Mouse (Mus musculus): ENCODE results near the gene Casp2. TPM values are rescaled to one million over a fixed set of nuclear protein-coding genes. Genes with fewer than 3 reads are reported as not detected.

Casp2 gene
- polyA plus RNA-seq (2014; fragmentation: Nextera tagmentation; extraction: Ambion mirVana) = 30.5 and 30.8 TPM in 2 replicates

- Histone ChIP-seq H3K27me3 (ENCODE audit: control insufficient read depth, insufficient read depth, low read length) (no peaks in the 10 kb centered on the region), H3K27ac (replicated peaks in 1 of 2; ENCODE audit: control insufficient read depth in 1 of 2, insufficient read depth in 1 of 2, low read depth in 2 of 2, low read length in 2 of 2) (peak within 1 kb of the TSS; percentile 76 to 92), H3K9me3 (ENCODE audit: control insufficient read depth, low read length) (no peaks in the 10 kb centered on the region), H3K36me3 (ENCODE audit: control insufficient read depth, insufficient read depth, low read length) (peaks cover 28% of the 10 kb centered on the region), H3K4me3 (ENCODE audit: control insufficient read depth in 1 of 2, insufficient read depth in 1 of 2, low read depth in 1 of 2, low read length in 2 of 2) (peak within 1 kb of the TSS; percentile 61 to 99), H3K4me2 (ENCODE audit: low read length) (peak within 1 kb of the TSS; percentile 77), H3K9ac (ENCODE audit: low read length) (peak within 1 kb of the TSS; percentile 89), H3K4me1 (ENCODE audit: control insufficient read depth in 2 of 2, insufficient read depth in 2 of 2, low read length in 2 of 2) (peaks cover 0 to 13% of the 10 kb centered on the region in 2 experiments; a peak in 3 of 4 replicates)
- ATAC-seq (ENCODE audit: insufficient number of reproducible peaks, insufficient read depth, low FRiP score, low read depth) = peak; percentile 100
- 0% methylated on average over 44 of the region's 51 CpGs for WGBS
These were observed at the start of gene Casp2 for GRCm38 (mm10) chr6:42264626-42265312. TSS of gene Casp2 (plus strand) at chr6:42264985.

GRCm38 (mm10) chr6:42215028-42215427 is 49.8 kb upstream of the Casp2 start, which contains the start of gene Tas2r144:
TSS of gene Tas2r144 (plus strand) at chr6:42215328.
- Histone ChIP-seq H3K36me3 (ENCODE audit: control insufficient read depth, insufficient read depth, low read length) (no peaks in the 10 kb centered on the region), H3K9ac (ENCODE audit: low read length) (no peak within 1 kb of the TSS)
- WGBS = 78% methylated on average over 2 of the region's 2 CpGs

GRCm38 (mm10) chr6:42222286-42222685 is 42.5 kb upstream of the Casp2 start:
- H3K4me3 ChIP-seq (ENCODE audit: control insufficient read depth in 1 of 2, insufficient read depth in 1 of 2, low read depth in 1 of 2, low read length in 2 of 2) = no peak overlapping the region
- no peak for ATAC-seq (ENCODE audit: insufficient number of reproducible peaks, insufficient read depth, low FRiP score, low read depth)
- H3K27ac ChIP-seq (replicated peaks in 1 of 2; ENCODE audit: control insufficient read depth in 1 of 2, insufficient read depth in 1 of 2, low read depth in 2 of 2, low read length in 2 of 2) = no peak overlapping the region
- WGBS = 67% methylated on average over 3 of the region's 3 CpGs
- no peaks in the 10 kb centered on the region for H3K36me3 ChIP-seq (ENCODE audit: control insufficient read depth, insufficient read depth, low read length)
- no peak overlapping the region for H3K9ac ChIP-seq (ENCODE audit: low read length)
- no peaks in the 10 kb centered on the region for H3K4me1 ChIP-seq (ENCODE audit: control insufficient read depth in 2 of 2, insufficient read depth in 2 of 2, low read length in 2 of 2)
- no peaks in the 10 kb centered on the region for H3K27me3 ChIP-seq (ENCODE audit: control insufficient read depth, insufficient read depth, low read length)
- H3K9me3 ChIP-seq (ENCODE audit: control insufficient read depth, low read length) = no peaks in the 10 kb centered on the region
- H3K4me2 ChIP-seq (ENCODE audit: low read length) = no peak overlapping the region

More at GRCm38 (mm10) chr6:42215028-42215427, 49.8 kb upstream of the Casp2 start, which contains the start of gene Tas2r144:
- Histone ChIP-seq H3K4me3 (ENCODE audit: control insufficient read depth in 1 of 2, insufficient read depth in 1 of 2, low read depth in 1 of 2, low read length in 2 of 2) (no peak within 1 kb of the TSS), H3K27me3 (ENCODE audit: control insufficient read depth, insufficient read depth, low read length) (no peaks in the 10 kb centered on the region), H3K4me2 (ENCODE audit: low read length) (no peak within 1 kb of the TSS), H3K4me1 (ENCODE audit: control insufficient read depth in 2 of 2, insufficient read depth in 2 of 2, low read length in 2 of 2) (no peaks in the 10 kb centered on the region), H3K9me3 (ENCODE audit: control insufficient read depth, low read length) (no peaks in the 10 kb centered on the region), H3K27ac (replicated peaks in 1 of 2; ENCODE audit: control insufficient read depth in 1 of 2, insufficient read depth in 1 of 2, low read depth in 2 of 2, low read length in 2 of 2) (no peak within 1 kb of the TSS)
- no peak for ATAC-seq (ENCODE audit: insufficient number of reproducible peaks, insufficient read depth, low FRiP score, low read depth)

GRCm38 (mm10) chr6:42225046-42225445 is 39.7 kb upstream of the Casp2 start:
- H3K4me3 ChIP-seq (ENCODE audit: control insufficient read depth in 1 of 2, insufficient read depth in 1 of 2, low read depth in 1 of 2, low read length in 2 of 2) = no peak overlapping the region
- H3K9ac ChIP-seq (ENCODE audit: low read length) = no peak overlapping the region
- ATAC-seq (ENCODE audit: insufficient number of reproducible peaks, insufficient read depth, low FRiP score, low read depth) = no peak
- H3K4me1 ChIP-seq (ENCODE audit: control insufficient read depth in 2 of 2, insufficient read depth in 2 of 2, low read length in 2 of 2) = no peaks in the 10 kb centered on the region
- no peaks in the 10 kb centered on the region for H3K27me3 ChIP-seq (ENCODE audit: control insufficient read depth, insufficient read depth, low read length)
- H3K27ac ChIP-seq (replicated peaks in 1 of 2; ENCODE audit: control insufficient read depth in 1 of 2, insufficient read depth in 1 of 2, low read depth in 2 of 2, low read length in 2 of 2) = no peak overlapping the region
- 59% methylated on average over 4 of the region's 4 CpGs for WGBS
- H3K4me2 ChIP-seq (ENCODE audit: low read length) = no peak overlapping the region
- H3K9me3 ChIP-seq (ENCODE audit: control insufficient read depth, low read length) = no peaks in the 10 kb centered on the region
- H3K36me3 ChIP-seq (ENCODE audit: control insufficient read depth, insufficient read depth, low read length) = no peaks in the 10 kb centered on the region

GRCm38 (mm10) chr6:42227240-42228101 is 37.3 kb upstream of the Casp2 start:
- H3K9me3 ChIP-seq (ENCODE audit: control insufficient read depth, low read length) = no peaks in the 10 kb centered on the region
- no peaks in the 10 kb centered on the region for H3K4me1 ChIP-seq (ENCODE audit: control insufficient read depth in 2 of 2, insufficient read depth in 2 of 2, low read length in 2 of 2)
- H3K4me2 ChIP-seq (ENCODE audit: low read length) = no peak overlapping the region
- no peaks in the 10 kb centered on the region for H3K27me3 ChIP-seq (ENCODE audit: control insufficient read depth, insufficient read depth, low read length)
- no peak for ATAC-seq (ENCODE audit: insufficient number of reproducible peaks, insufficient read depth, low FRiP score, low read depth)
- no peak overlapping the region for H3K27ac ChIP-seq (replicated peaks in 1 of 2; ENCODE audit: control insufficient read depth in 1 of 2, insufficient read depth in 1 of 2, low read depth in 2 of 2, low read length in 2 of 2)
- 30% methylated on average over 17 of the region's 17 CpGs for WGBS
- no peak overlapping the region for H3K9ac ChIP-seq (ENCODE audit: low read length)
- no peaks in the 10 kb centered on the region for H3K36me3 ChIP-seq (ENCODE audit: control insufficient read depth, insufficient read depth, low read length)
- H3K4me3 ChIP-seq (ENCODE audit: control insufficient read depth in 1 of 2, insufficient read depth in 1 of 2, low read depth in 1 of 2, low read length in 2 of 2) = no peak overlapping the region

- no peaks in the 10 kb centered on the region for H3K4me1 ChIP-seq (ENCODE audit: control insufficient read depth in 2 of 2, insufficient read depth in 2 of 2, low read length in 2 of 2)
- WGBS = 52% methylated on average over 4 of the region's 4 CpGs
- no peaks in the 10 kb centered on the region for H3K27me3 ChIP-seq (ENCODE audit: control insufficient read depth, insufficient read depth, low read length)
- H3K9me3 ChIP-seq (ENCODE audit: control insufficient read depth, low read length) = no peaks in the 10 kb centered on the region
- no peak overlapping the region for H3K4me2 ChIP-seq (ENCODE audit: low read length)
- no peak overlapping the region for H3K27ac ChIP-seq (replicated peaks in 1 of 2; ENCODE audit: control insufficient read depth in 1 of 2, insufficient read depth in 1 of 2, low read depth in 2 of 2, low read length in 2 of 2)
- H3K4me3 ChIP-seq (ENCODE audit: control insufficient read depth in 1 of 2, insufficient read depth in 1 of 2, low read depth in 1 of 2, low read length in 2 of 2) = no peak overlapping the region
- no peak for ATAC-seq (ENCODE audit: insufficient number of reproducible peaks, insufficient read depth, low FRiP score, low read depth)
- no peaks in the 10 kb centered on the region for H3K36me3 ChIP-seq (ENCODE audit: control insufficient read depth, insufficient read depth, low read length)
- no peak overlapping the region for H3K9ac ChIP-seq (ENCODE audit: low read length)
These were observed 35.2 kb upstream of the Casp2 start for GRCm38 (mm10) chr6:42229610-42230009.

GRCm38 (mm10) chr6:42231191-42231590 is 33.6 kb upstream of the Casp2 start:
- Histone ChIP-seq H3K4me2 (ENCODE audit: low read length) (no peak overlapping the region), H3K27ac (replicated peaks in 1 of 2; ENCODE audit: control insufficient read depth in 1 of 2, insufficient read depth in 1 of 2, low read depth in 2 of 2, low read length in 2 of 2) (no peak overlapping the region), H3K27me3 (ENCODE audit: control insufficient read depth, insufficient read depth, low read length) (no peaks in the 10 kb centered on the region), H3K9me3 (ENCODE audit: control insufficient read depth, low read length) (no peaks in the 10 kb centered on the region), H3K9ac (ENCODE audit: low read length) (no peak overlapping the region), H3K36me3 (ENCODE audit: control insufficient read depth, insufficient read depth, low read length) (no peaks in the 10 kb centered on the region), H3K4me3 (ENCODE audit: control insufficient read depth in 1 of 2, insufficient read depth in 1 of 2, low read depth in 1 of 2, low read length in 2 of 2) (no peak overlapping the region), H3K4me1 (ENCODE audit: control insufficient read depth in 2 of 2, insufficient read depth in 2 of 2, low read length in 2 of 2) (no peaks in the 10 kb centered on the region)
- 83% methylated on average over 3 of the region's 3 CpGs for WGBS
- ATAC-seq (ENCODE audit: insufficient number of reproducible peaks, insufficient read depth, low FRiP score, low read depth) = no peak

Measured in heart, embryonic 14.5 days (tissue).